ENCODE assay signal across 16 mouse cellular contexts in genomic region chr15:28207545-28207944, GRCm38 (mm10). TPM values are rescaled to one million over a fixed set of nuclear protein-coding genes. Genes with fewer than 3 reads are reported as not detected.
"Had no signal": no experiment of that assay in that cellular context is flagged by ENCODE, and none has a peak within 500 bp of the region (broad histone marks: within the 10 kb centered on the region; RNA-seq: fewer than 3 reads in every experiment).

No protein-coding gene starts in this region.

- H3K4me3 ChIP-seq: neural tube, embryonic 15.5 days; stomach, embryonic 15.5 days had no signal

- DNase-seq: retina, postnatal 1 day; right cerebral cortex, adult 18-20 months; right cerebral cortex, postnatal 14 days; right cerebral cortex, postnatal 25 days; right cerebral cortex, postnatal 4 days; spleen, adult 18-20 months; thymus, adult 18-20 months; thymus, adult 2 months; thymus, postnatal 14 days; thymus, postnatal 25 days; thymus, postnatal 36 days; thymus, postnatal 4 days had no signal

- H3K36me3 ChIP-seq: neural tube, embryonic 15.5 days; stomach, embryonic 15.5 days had no signal

- H3K27ac ChIP-seq: neural tube, embryonic 15.5 days; stomach, embryonic 15.5 days; stomach, postnatal 0 days had no signal

- H3K4me1 ChIP-seq: stomach, embryonic 15.5 days had no signal

- H3K4me2 ChIP-seq: neural tube, embryonic 15.5 days; stomach, embryonic 15.5 days had no signal

- H3K27me3 ChIP-seq: stomach, embryonic 15.5 days had no signal

- H3K9me3 ChIP-seq: neural tube, embryonic 15.5 days; stomach, embryonic 15.5 days had no signal

- H3K9ac ChIP-seq: neural tube, embryonic 15.5 days; stomach, embryonic 15.5 days had no signal

RNA-seq across cellular contexts. Expression of gene Dnah5, which starts 4.0 kb away (rescaled TPM):
- polyA plus RNA-seq: spleen, adult 2 months had no signal
